ENCODE assay signal across 17 mouse cellular contexts in genomic region chr12:117115254-117115865, GRCm38 (mm10).
A peak's percentile ranks its signal among the peaks of the same experiment; 100 is the strongest.
DNase-seq lines count a peak whose midpoint lies in the region; ATAC-seq lines count a peak whose summit lies in the region.
"Had no signal": no experiment of that assay in that cellular context is flagged by ENCODE, and none has a peak within 500 bp of the region (broad histone marks: within the 10 kb centered on the region; RNA-seq: fewer than 3 reads in every experiment).

No protein-coding gene starts in this region.

- ATAC-seq in forebrain, embryonic 15.5 days (replicated peaks) = 0 out of 2 replicates have a peak, but pooled peaks have one; percentile 47
- ATAC-seq in neural tube, embryonic 14.5 days (ENCODE audit: low read depth) = peak; percentile 40; the same call in 1 of the 2 replicates
- ATAC-seq: lung, postnatal 0 days had no signal

- no peaks in the 10 kb centered on the region for H3K9me3 ChIP-seq in forebrain, embryonic 15.5 days
- no peaks in the 10 kb centered on the region for H3K9me3 ChIP-seq in hindbrain, embryonic 10.5 days
- H3K9me3 ChIP-seq in limb, embryonic 10.5 days (replicated peaks) = no peaks in the 10 kb centered on the region
- no peaks in the 10 kb centered on the region for H3K9me3 ChIP-seq in neural tube, embryonic 14.5 days (ENCODE audit: control insufficient read depth, low read length)
- H3K9me3 ChIP-seq: kidney, embryonic 15.5 days; limb, embryonic 12.5 days; liver, embryonic 13.5 days had no signal

- no peak for DNase-seq in hindbrain, embryonic 10.5 days (ENCODE audit: low spot score)
- no peak for DNase-seq in limb, embryonic 10.5 days (ENCODE audit: low spot score)
- DNase-seq in spleen, adult 12 weeks (ENCODE audit: low spot score) = no peak
- no peak for DNase-seq in left cerebral cortex, postnatal 36 days (ENCODE audit: low spot score in 2 of 2)
- DNase-seq in adipocyte (ENCODE audit: low spot score) = no peak
- DNase-seq: cerebellum, postnatal 10 days; heart, postnatal 14 days; liver, embryonic 13.5 days; right cerebral cortex, postnatal 14 days; thymus, postnatal 14 days had no signal

- H3K27ac ChIP-seq in forebrain, embryonic 15.5 days (replicated peaks) = no peak overlapping the region; the same call in 1 of the 2 replicates
- H3K27ac ChIP-seq in hindbrain, embryonic 10.5 days = 0 out of 2 replicates have a peak overlapping the region, but pooled peaks have one; percentile 4
- H3K27ac ChIP-seq in limb, embryonic 10.5 days = 0 out of 2 replicates have a peak overlapping the region, but pooled peaks have one; percentile 19
- no peak overlapping the region for H3K27ac ChIP-seq in neural tube, embryonic 14.5 days (ENCODE audit: low read depth, low read length)
- H3K27ac ChIP-seq: kidney, embryonic 15.5 days; limb, embryonic 12.5 days; liver, embryonic 13.5 days had no signal

- H3K27me3 ChIP-seq in forebrain, embryonic 15.5 days = peaks cover 8% of the 10 kb centered on the region; the same call in 1 of the 2 replicates
- H3K27me3 ChIP-seq in hindbrain, embryonic 10.5 days (ENCODE audit: insufficient read depth, poor library complexity, severe bottlenecking) = peaks cover 20% of the 10 kb centered on the region; the same call in 1 of the 2 replicates
- no peaks in the 10 kb centered on the region for H3K27me3 ChIP-seq in limb, embryonic 10.5 days (ENCODE audit: low read depth, poor library complexity, severe bottlenecking)
- peaks cover 15% of the 10 kb centered on the region for H3K27me3 ChIP-seq in neural tube, embryonic 14.5 days (ENCODE audit: control insufficient read depth, insufficient read depth, low read length)
- H3K27me3 ChIP-seq: kidney, embryonic 15.5 days; limb, embryonic 12.5 days; liver, embryonic 13.5 days had no signal

- intact Hi-C loops in left cerebral cortex, postnatal 36 days (cut with DNase I) = no loop called here

- no peak overlapping the region for H3K4me3 ChIP-seq in forebrain, embryonic 15.5 days
- H3K4me3 ChIP-seq in hindbrain, embryonic 10.5 days = no peak overlapping the region
- H3K4me3 ChIP-seq in limb, embryonic 10.5 days = no peak overlapping the region
- no peak overlapping the region for H3K4me3 ChIP-seq in neural tube, embryonic 14.5 days (ENCODE audit: low read depth, low read length)
- H3K4me3 ChIP-seq: kidney, embryonic 15.5 days; limb, embryonic 12.5 days; liver, embryonic 13.5 days; myocyte had no signal

- H3K4me1 ChIP-seq in forebrain, embryonic 15.5 days = no peaks in the 10 kb centered on the region
- peaks cover 17% of the 10 kb centered on the region for H3K4me1 ChIP-seq in hindbrain, embryonic 10.5 days (replicated peaks)
- H3K4me1 ChIP-seq in limb, embryonic 10.5 days = peaks cover 5% of the 10 kb centered on the region; the same call in 1 of the 2 replicates
- no peaks in the 10 kb centered on the region for H3K4me1 ChIP-seq in neural tube, embryonic 14.5 days (ENCODE audit: control insufficient read depth, insufficient read depth, low read length)
- H3K4me1 ChIP-seq: kidney, embryonic 15.5 days; limb, embryonic 12.5 days; liver, embryonic 13.5 days had no signal

- H3K4me2 ChIP-seq in forebrain, embryonic 15.5 days (replicated peaks) = no peak overlapping the region
- H3K4me2 ChIP-seq in neural tube, embryonic 14.5 days (ENCODE audit: low read depth, low read length) = no peak overlapping the region
- H3K4me2 ChIP-seq: heart, embryonic 11.5 days; kidney, embryonic 15.5 days; limb, embryonic 12.5 days; liver, embryonic 13.5 days had no signal

- H3K9ac ChIP-seq in forebrain, embryonic 15.5 days (replicated peaks) = no peak overlapping the region
- H3K9ac ChIP-seq in neural tube, embryonic 14.5 days (replicated peaks; ENCODE audit: low read depth, low read length) = no peak overlapping the region
- H3K9ac ChIP-seq: kidney, embryonic 15.5 days; limb, embryonic 12.5 days; liver, embryonic 13.5 days had no signal

- 46% methylated on average over 10 of the region's 10 CpGs for WGBS in forebrain, embryonic 15.5 days
- WGBS in hindbrain, embryonic 10.5 days = 66% methylated on average over 10 of the region's 10 CpGs
- WGBS in limb, embryonic 10.5 days = 71% methylated on average over 10 of the region's 10 CpGs
- 41% methylated on average over 10 of the region's 10 CpGs for WGBS in neural tube, embryonic 14.5 days

- no peaks in the 10 kb centered on the region for H3K36me3 ChIP-seq in forebrain, embryonic 15.5 days
- no peaks in the 10 kb centered on the region for H3K36me3 ChIP-seq in hindbrain, embryonic 10.5 days
- no peaks in the 10 kb centered on the region for H3K36me3 ChIP-seq in limb, embryonic 10.5 days
- H3K36me3 ChIP-seq in neural tube, embryonic 14.5 days (ENCODE audit: control insufficient read depth, insufficient read depth, low read length) = no peaks in the 10 kb centered on the region
- H3K36me3 ChIP-seq: kidney, embryonic 15.5 days; limb, embryonic 12.5 days; liver, embryonic 13.5 days had no signal

Comparison
In these comparisons a context has a peak if more than half of its experiments do, and no peak if none do; other contexts are left out.
1. H3K27ac ChIP-seq: peak in hindbrain, embryonic 10.5 days (single experiment) and limb, embryonic 10.5 days (single experiment); none in forebrain, embryonic 15.5 days (single experiment) and neural tube, embryonic 14.5 days (single experiment).